Comparison of ENCODE assay signal across 9 mouse cellular contexts in the genomic region with DNA sequence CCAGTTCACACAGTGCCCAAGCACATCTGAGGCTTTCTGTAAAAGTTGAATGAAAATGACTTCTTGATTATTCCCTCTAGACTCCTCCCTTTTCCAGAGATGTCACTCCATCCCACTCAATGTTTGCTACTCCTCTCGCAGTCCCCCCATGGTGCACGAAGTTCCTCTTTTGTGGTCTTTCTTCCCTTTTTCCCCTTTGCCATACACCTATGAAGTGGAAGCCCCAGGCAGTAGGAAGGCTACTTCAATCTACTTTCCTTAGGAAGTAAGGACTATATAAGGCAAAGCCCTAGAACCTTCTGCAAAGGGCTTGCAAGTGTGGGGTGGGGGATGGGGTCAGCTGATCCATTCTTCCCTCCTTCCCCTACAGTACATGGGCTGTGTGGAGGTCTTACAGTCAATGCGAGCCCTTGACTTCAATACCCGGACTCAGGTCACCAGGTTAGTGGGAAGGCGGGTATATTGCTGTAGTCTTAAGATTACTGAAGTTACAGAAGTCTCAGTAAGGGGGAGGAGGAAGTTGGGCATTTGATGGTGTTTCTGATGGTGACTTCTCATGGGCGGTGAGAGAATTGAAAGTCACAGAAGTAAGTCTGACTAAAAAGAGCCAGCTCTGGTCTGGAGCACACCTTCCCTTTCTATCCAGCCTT. TPM values are rescaled to one million over a fixed set of nuclear protein-coding genes. Genes with fewer than 3 reads are reported as not detected.
DNase-seq lines count a peak whose midpoint lies in the region; ATAC-seq and TF ChIP-seq lines count a peak whose summit lies in the region.
"Had no signal": no experiment of that assay in that cellular context is flagged by ENCODE, and none has a peak within 500 bp of the region (broad histone marks: within the 10 kb centered on the region; RNA-seq: fewer than 3 reads in every experiment).

No protein-coding gene starts in this region.

- 68% methylated on average over 6 of the region's 6 CpGs for WGBS in kidney, embryonic 16.5 days
- 70% methylated on average over 6 of the region's 6 CpGs for WGBS in embryonic facial prominence, embryonic 13.5 days
- 69% methylated on average over 6 of the region's 6 CpGs for WGBS in intestine, embryonic 15.5 days

- peaks cover 46% of the 10 kb centered on the region for H3K4me1 ChIP-seq in kidney, embryonic 16.5 days (ENCODE audit: insufficient read depth, low read length)
- H3K4me1 ChIP-seq in embryonic facial prominence, embryonic 13.5 days: peaks cover 49% of the 10 kb centered on the region
- peaks cover 52% of the 10 kb centered on the region for H3K4me1 ChIP-seq in intestine, embryonic 15.5 days (replicated peaks)

- H3K36me3 ChIP-seq in kidney, embryonic 16.5 days (ENCODE audit: insufficient read depth, low read length): peaks cover 27% of the 10 kb centered on the region
- H3K36me3 ChIP-seq in embryonic facial prominence, embryonic 13.5 days: peaks cover 41% of the 10 kb centered on the region
- H3K36me3 ChIP-seq in intestine, embryonic 15.5 days: peaks cover 13% of the 10 kb centered on the region
- peaks cover 19% of the 10 kb centered on the region for H3K36me3 ChIP-seq in myocyte (ENCODE audit: control insufficient read depth, insufficient read depth)

- DNase-seq in kidney, adult 8-10 months: no peak
- no peak for DNase-seq in gastrocnemius, adult 18-20 months (ENCODE audit: low spot score)
- DNase-seq in layer of hippocampus, adult 8-10 months (ENCODE audit: low spot score in 2 of 2): no peak
- no peak for DNase-seq in Muller cell, postnatal 12 days (ENCODE audit: inconsistent ontology term)
- DNase-seq: cerebellum, postnatal 36 days had no signal

- H3K79me2 ChIP-seq in myocyte (ENCODE audit: control insufficient read depth, insufficient read depth): peaks cover 37% of the 10 kb centered on the region

- H3K4me3 ChIP-seq in kidney, embryonic 16.5 days (ENCODE audit: low read length): peak overlapping the region; percentile 65
- peak overlapping the region; percentile 53 for H3K4me3 ChIP-seq in embryonic facial prominence, embryonic 13.5 days
- peak overlapping the region; percentile 48 for H3K4me3 ChIP-seq in intestine, embryonic 15.5 days (replicated peaks)
- peak overlapping the region; percentile 63 for H3K4me3 ChIP-seq in myocyte

- no peaks in the 10 kb centered on the region for H3K9me3 ChIP-seq in kidney, embryonic 16.5 days (ENCODE audit: low read length)
- H3K9me3 ChIP-seq in embryonic facial prominence, embryonic 13.5 days: no peaks in the 10 kb centered on the region
- no peaks in the 10 kb centered on the region for H3K9me3 ChIP-seq in intestine, embryonic 15.5 days

- no peak for TF ChIP-seq POLR2A in myocyte (IDR thresholded peaks at IDR 0.05; ENCODE audit: insufficient read length, low read depth)

- no peak overlapping the region for H3ac ChIP-seq in myocyte (ENCODE audit: control insufficient read depth, insufficient read length)

- peak overlapping the region; percentile 88 for H3K4me2 ChIP-seq in kidney, embryonic 16.5 days (replicated peaks; ENCODE audit: low read depth, low read length)
- H3K4me2 ChIP-seq in embryonic facial prominence, embryonic 13.5 days: peak overlapping the region; percentile 89
- H3K4me2 ChIP-seq in intestine, embryonic 15.5 days (replicated peaks): peak overlapping the region; percentile 84
- peak overlapping the region; percentile 88 for H3K4me2 ChIP-seq in myocyte (ENCODE audit: low read depth)

- ATAC-seq in kidney, embryonic 16.5 days (ENCODE audit: low FRiP score, low TSS enrichment): no peak
- ATAC-seq in embryonic facial prominence, embryonic 13.5 days (ENCODE audit: insufficient number of reproducible peaks, insufficient read depth, low FRiP score, low TSS enrichment, low read depth): no peak
- ATAC-seq in intestine, embryonic 15.5 days: no peak

- no peaks in the 10 kb centered on the region for H3K27me3 ChIP-seq in kidney, embryonic 16.5 days (ENCODE audit: insufficient read depth, low read length)
- H3K27me3 ChIP-seq in embryonic facial prominence, embryonic 13.5 days: no peaks in the 10 kb centered on the region
- H3K27me3 ChIP-seq in intestine, embryonic 15.5 days (replicated peaks): no peaks in the 10 kb centered on the region
- H3K27me3 ChIP-seq in myocyte (ENCODE audit: control insufficient read depth, insufficient read depth, insufficient read length): no peaks in the 10 kb centered on the region

- H3K27ac ChIP-seq in kidney, embryonic 16.5 days (ENCODE audit: low read length): no peak overlapping the region
- no peak overlapping the region for H3K27ac ChIP-seq in embryonic facial prominence, embryonic 13.5 days
- H3K27ac ChIP-seq in intestine, embryonic 15.5 days: no peak overlapping the region

- peak overlapping the region; percentile 77 for H3K9ac ChIP-seq in kidney, embryonic 16.5 days (replicated peaks; ENCODE audit: low read length)
- peak overlapping the region; percentile 81 for H3K9ac ChIP-seq in embryonic facial prominence, embryonic 13.5 days
- peak overlapping the region; percentile 74; the same call in 1 of the 2 replicates for H3K9ac ChIP-seq in intestine, embryonic 15.5 days

TF ChIP-seq in myocyte, 11 proteins besides CTCF, POLR2A, EP300 and RAD21:
- TF ChIP-seq E2F4 (IDR thresholded peaks at IDR 0.05; ENCODE audit: insufficient read depth) (no peak), USF1 (IDR thresholded peaks at IDR 0.05; ENCODE audit: low read depth) (no peak), POLR2AphosphoS2 (IDR thresholded peaks at IDR 0.05; ENCODE audit: insufficient read length, low read depth) (no peak), TCF12 (IDR thresholded peaks at IDR 0.05; ENCODE audit: insufficient read depth, poor library complexity, severe bottlenecking) (no peak), REST (IDR thresholded peaks at IDR 0.05; ENCODE audit: insufficient read depth, insufficient read length) (no peak), MYOG (IDR thresholded peaks at IDR 0.05; ENCODE audit: control insufficient read depth in 1 of 3, insufficient read depth in 1 of 3, insufficient read length in 2 of 3, low read depth in 2 of 3) (no peak), MYOD1 (IDR thresholded peaks at IDR 0.05; ENCODE audit: control insufficient read depth in 1 of 3, insufficient read length in 2 of 3, low read depth in 2 of 3) (no peak), CEBPB (IDR thresholded peaks at IDR 0.05; ENCODE audit: insufficient read depth, poor library complexity, severe bottlenecking) (no peak), MAX (IDR thresholded peaks at IDR 0.05; ENCODE audit: low read depth) (no peak), TCF3 (IDR thresholded peaks at IDR 0.05; ENCODE audit: insufficient read length, low read depth) (no peak), SRF (IDR thresholded peaks at IDR 0.05; ENCODE audit: control insufficient read depth, insufficient read length, low read depth) (no peak)

RNA-seq across cellular contexts. Expression of gene Shc1, which starts 4.4 kb away (rescaled TPM):
- polyA plus RNA-seq in kidney, embryonic 16.5 days (2015; fragmentation: Nextera tagmentation; extraction: Ambion mirVana): 115 and 118 TPM in 2 replicates
- polyA plus RNA-seq in embryonic facial prominence, embryonic 13.5 days (2015; fragmentation: Nextera tagmentation; extraction: Ambion mirVana): 91.4 and 93.3 TPM in 2 replicates
- 85.6 and 87.3 TPM in 2 replicates for polyA plus RNA-seq in intestine, embryonic 15.5 days (2015; fragmentation: Nextera tagmentation; extraction: Ambion mirVana)
- 95.5 TPM for polyA plus RNA-seq in myocyte (2012; fragmentation: generic; extraction: Trizol)
- 10 to 100 TPM; 14.7 to 19.1 TPM for total RNA-seq in gastrocnemius, adult 18-20 months (2021)
- total RNA-seq in layer of hippocampus, adult 8-10 months (2022): 10 to 100 TPM; 16.4 to 22.3 (median 19.9) TPM

RNA-seq across cellular contexts. Expression of gene Cks1b, which starts 4.5 kb away (rescaled TPM):
- polyA plus RNA-seq in kidney, embryonic 16.5 days (2015; fragmentation: Nextera tagmentation; extraction: Ambion mirVana): 483 and 495 TPM in 2 replicates
- polyA plus RNA-seq in embryonic facial prominence, embryonic 13.5 days (2015; fragmentation: Nextera tagmentation; extraction: Ambion mirVana): 513 and 525 TPM in 2 replicates
- 383 and 386 TPM in 2 replicates for polyA plus RNA-seq in intestine, embryonic 15.5 days (2015; fragmentation: Nextera tagmentation; extraction: Ambion mirVana)
- 113 TPM for polyA plus RNA-seq in myocyte (2012; fragmentation: generic; extraction: Trizol)
- 1 to 10 TPM; 2.2 to 2.7 TPM for total RNA-seq in gastrocnemius, adult 18-20 months (2021)
- 1 to 10 TPM; 1.6 to 4.7 (median 2.5) TPM for total RNA-seq in layer of hippocampus, adult 8-10 months (2022)

RNA-seq across cellular contexts. Expression of gene Pygo2, which starts 7.3 kb away (rescaled TPM):
- polyA plus RNA-seq in kidney, embryonic 16.5 days (2015; fragmentation: Nextera tagmentation; extraction: Ambion mirVana): 38.9 and 41.2 TPM in 2 replicates
- polyA plus RNA-seq in embryonic facial prominence, embryonic 13.5 days (2015; fragmentation: Nextera tagmentation; extraction: Ambion mirVana): 47.8 and 50.5 TPM in 2 replicates
- 32.7 and 33.2 TPM in 2 replicates for polyA plus RNA-seq in intestine, embryonic 15.5 days (2015; fragmentation: Nextera tagmentation; extraction: Ambion mirVana)
- 58.5 TPM for polyA plus RNA-seq in myocyte (2012; fragmentation: generic; extraction: Trizol)
- total RNA-seq in gastrocnemius, adult 18-20 months (2021): 10 to 100 TPM in 1 of 2 experiments, 1 to 10 TPM in 1; 7.8 to 11.6 TPM
- 10 to 100 TPM; 49.4 to 61.0 (median 53.9) TPM for total RNA-seq in layer of hippocampus, adult 8-10 months (2022)

RNA-seq across cellular contexts. Expression of gene Flad1, which starts 11.0 kb away (rescaled TPM):
- 35.0 and 39.3 TPM in 2 replicates for polyA plus RNA-seq in kidney, embryonic 16.5 days (2015; fragmentation: Nextera tagmentation; extraction: Ambion mirVana)
- 29.4 and 29.5 TPM in 2 replicates for polyA plus RNA-seq in embryonic facial prominence, embryonic 13.5 days (2015; fragmentation: Nextera tagmentation; extraction: Ambion mirVana)
- polyA plus RNA-seq in intestine, embryonic 15.5 days (2015; fragmentation: Nextera tagmentation; extraction: Ambion mirVana): 32.9 and 33.3 TPM in 2 replicates
- polyA plus RNA-seq in myocyte (2012; fragmentation: generic; extraction: Trizol): 19.8 TPM
- 10 to 100 TPM; 45.2 to 51.6 TPM for total RNA-seq in gastrocnemius, adult 18-20 months (2021)
- total RNA-seq in layer of hippocampus, adult 8-10 months (2022): 10 to 100 TPM; 35.8 to 37.8 (median 37.1) TPM

RNA-seq across cellular contexts. Expression of gene Pbxip1, which starts 13.8 kb away (rescaled TPM):
- polyA plus RNA-seq in kidney, embryonic 16.5 days (2015; fragmentation: Nextera tagmentation; extraction: Ambion mirVana): 47.5 and 51.7 TPM in 2 replicates
- polyA plus RNA-seq in embryonic facial prominence, embryonic 13.5 days (2015; fragmentation: Nextera tagmentation; extraction: Ambion mirVana): 25.2 and 27.7 TPM in 2 replicates
- polyA plus RNA-seq in intestine, embryonic 15.5 days (2015; fragmentation: Nextera tagmentation; extraction: Ambion mirVana): 39.2 and 40.2 TPM in 2 replicates
- 159 TPM for polyA plus RNA-seq in myocyte (2012; fragmentation: generic; extraction: Trizol)
- total RNA-seq in gastrocnemius, adult 18-20 months (2021): 100 to 1,000 TPM; 226 to 236 TPM
- 10 to 100 TPM; 39.6 to 71.2 (median 51.8) TPM for total RNA-seq in layer of hippocampus, adult 8-10 months (2022)
